Mouse (Mus musculus) heart, embryonic 15.5 days (tissue): ENCODE data around the gene Crybg3. TPM values are rescaled to one million over a fixed set of nuclear protein-coding genes. Genes with fewer than 3 reads are reported as not detected.

Source experiments
- ATAC-seq: fragments of 200-750 bp; cut with Nextera tagmentation; replicated peaks from 2 replicates; pipeline ENCODE4 v1.8.0; 2017; ENCODE audit warnings: low read depth, moderate TSS enrichment; ENCODE audit not compliant: insufficient number of reproducible peaks, insufficient read depth, low FRiP score
- H3K27ac ChIP-seq: fragments of 300-500 bp; sonication (generic); 2 replicates; pipeline ENCODE4 v1.5.1; 2015; ENCODE audit warnings: mild to moderate bottlenecking, inconsistent platforms
- H3K27me3 ChIP-seq: fragments of 300-500 bp; sonication (generic); 2 replicates; pipeline ENCODE4 v1.6.1; 2015; ENCODE audit warnings: inconsistent platforms
- H3K36me3 ChIP-seq: fragments of 300-500 bp; sonication (generic); 2 replicates; pipeline ENCODE4 v1.6.1; 2015; ENCODE audit warnings: mild to moderate bottlenecking, inconsistent platforms
- H3K4me1 ChIP-seq: fragments of 300-500 bp; sonication (generic); replicated peaks from 2 replicates; pipeline ENCODE4 v1.6.1; 2015; ENCODE audit warnings: inconsistent platforms
- H3K4me2 ChIP-seq: fragments of 300-500 bp; sonication (generic); 2 replicates; pipeline ENCODE4 v1.6.1; 2015; ENCODE audit warnings: inconsistent platforms, mild to moderate bottlenecking, moderate library complexity
- H3K4me3 ChIP-seq: fragments of 300-500 bp; sonication (generic); 2 replicates; pipeline ENCODE4 v1.5.1; 2015; ENCODE audit warnings: mild to moderate bottlenecking, inconsistent platforms
- H3K9ac ChIP-seq: fragments of 300-500 bp; sonication (generic); 2 replicates; pipeline ENCODE4 v1.6.1; 2015; ENCODE audit warnings: mild to moderate bottlenecking, inconsistent platforms
- H3K9me3 ChIP-seq: fragments of 300-500 bp; sonication (generic); replicated peaks from 2 replicates; pipeline ENCODE4 v1.6.1; 2016; ENCODE audit warnings: inconsistent platforms
- WGBS: fragments of 180-500 bp; shearing (Covaris S2); methylation state at CpG from one replicate; pipeline ENCODE4 v1.1.7; 2015; ENCODE audit warnings: mixed read lengths; 5-methylcytosine and 5-hydroxymethylcytosine counted together
- polyA plus RNA-seq: library from polyadenylated mRNA; unstranded; fragments of >200 nt; fragmentation: Nextera tagmentation; extraction: Ambion mirVana; gene quantifications from 2 replicates; pipeline ENCODE4 v1.2.1, GENCODE M21; 2015

Crybg3 gene
- polyA plus RNA-seq, 1 experiment from 2014 or later, result 10.6 TPM

DNA sequence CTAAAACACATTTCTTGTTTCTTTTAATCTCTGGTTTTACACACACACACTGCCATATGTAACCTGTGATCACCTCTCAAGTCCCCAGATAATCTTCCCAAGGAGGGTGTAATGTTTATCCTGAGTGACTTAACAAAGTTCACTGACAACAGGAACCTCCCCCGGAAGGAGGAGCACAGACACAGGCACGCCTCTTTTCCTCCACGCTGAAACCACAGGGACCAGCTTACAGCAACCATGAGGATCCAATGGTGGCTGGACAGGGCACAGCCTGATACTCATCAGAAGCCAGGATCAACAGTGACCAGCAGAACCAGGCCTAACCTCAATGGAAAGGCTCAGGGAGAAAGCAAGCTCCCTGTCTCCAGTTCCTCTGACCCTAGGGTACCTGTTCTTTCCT lies 68.2 kb downstream of the Crybg3 start:
- Histone ChIP-seq H3K36me3 (peaks cover 44% of the 10 kb centered on the region), H3K4me1 (peaks cover 2% of the 10 kb centered on the region; the same call in 1 of the 2 replicates), H3K27me3 (no peaks in the 10 kb centered on the region), H3K4me2 (no peak overlapping the region), H3K4me3 (no peak overlapping the region), H3K9ac (no peak overlapping the region), H3K9me3 (no peaks in the 10 kb centered on the region), H3K27ac (no peak overlapping the region)
- ATAC-seq, result no peak
- 34% methylated on average over 3 of the region's 3 CpGs for WGBS

DNA sequence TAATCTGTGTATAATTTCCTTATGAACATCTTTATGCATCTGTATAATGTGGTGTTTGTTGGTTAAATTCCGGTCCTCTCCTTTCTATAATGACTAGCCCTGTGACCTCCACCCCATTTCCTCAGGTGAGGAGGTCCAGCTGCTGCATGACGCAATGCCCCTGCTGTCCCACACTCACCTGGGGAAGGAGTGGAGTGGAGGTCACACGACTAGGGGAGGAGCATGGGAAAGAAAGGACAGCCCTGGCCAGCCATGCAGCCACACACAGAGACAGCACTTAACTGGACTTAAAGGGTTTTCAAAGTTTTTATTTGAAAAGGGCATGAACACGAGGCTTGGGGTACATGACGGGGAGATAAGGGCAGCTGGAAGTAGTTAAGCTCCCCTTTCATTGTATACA lies 69.5 kb downstream of the Crybg3 start:
- WGBS, result 78% methylated on average over 5 of the region's 5 CpGs
- Histone ChIP-seq H3K36me3 (peaks cover 41% of the 10 kb centered on the region), H3K9ac (no peak overlapping the region), H3K4me2 (no peak overlapping the region), H3K4me3 (no peak overlapping the region), H3K4me1 (peaks cover 2% of the 10 kb centered on the region; the same call in 1 of the 2 replicates), H3K9me3 (no peaks in the 10 kb centered on the region), H3K27me3 (no peaks in the 10 kb centered on the region), H3K27ac (no peak overlapping the region)
- no peak for ATAC-seq

DNA sequence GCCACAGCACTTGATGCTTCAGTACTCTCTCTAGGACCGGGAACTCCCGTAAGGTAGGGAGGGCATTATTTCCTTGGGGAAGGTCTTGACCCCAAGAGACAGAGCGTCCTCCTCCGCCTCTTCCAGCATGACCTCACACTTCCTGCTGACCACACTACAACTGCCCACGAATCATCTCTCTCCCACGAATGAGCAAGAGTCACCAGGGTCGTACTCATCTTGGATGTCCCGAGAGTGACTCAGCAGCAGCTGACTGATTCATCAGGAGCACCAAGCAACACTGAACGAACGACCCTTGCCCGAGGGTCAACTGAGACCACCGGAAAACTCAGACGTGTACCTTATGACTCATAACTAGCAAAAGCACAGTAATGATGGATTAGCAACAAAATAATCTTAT lies 71.2 kb downstream of the Crybg3 start:
- no peak overlapping the region for H3K4me3 ChIP-seq
- no peak for ATAC-seq
- H3K27me3 ChIP-seq, result no peaks in the 10 kb centered on the region
- H3K9ac ChIP-seq, result no peak overlapping the region
- H3K4me2 ChIP-seq, result no peak overlapping the region
- peaks cover 48% of the 10 kb centered on the region for H3K36me3 ChIP-seq
- H3K9me3 ChIP-seq, result no peaks in the 10 kb centered on the region
- H3K27ac ChIP-seq, result no peak overlapping the region
- WGBS, result 81% methylated on average over 13 of the region's 13 CpGs
- peaks cover 2% of the 10 kb centered on the region; the same call in 1 of the 2 replicates for H3K4me1 ChIP-seq

DNA sequence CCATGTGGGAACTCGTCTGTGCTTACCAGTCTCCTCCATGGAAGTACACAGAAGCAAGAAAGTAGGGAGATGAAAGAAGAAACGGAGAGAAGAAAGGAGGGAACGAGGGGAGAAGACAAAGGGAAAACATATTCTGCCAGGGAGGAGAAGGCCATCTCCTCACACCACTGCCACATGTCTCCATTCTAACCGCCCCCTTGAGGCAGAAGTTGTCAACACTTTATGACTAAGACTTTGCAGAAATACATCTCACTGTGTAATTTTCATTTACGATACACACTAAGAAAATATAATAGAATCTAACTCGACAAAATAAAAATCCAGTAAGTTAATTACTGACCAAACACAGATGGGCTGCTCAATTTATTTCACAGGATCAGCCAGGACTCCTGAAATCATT lies 73.8 kb downstream of the Crybg3 start:
- peaks cover 45% of the 10 kb centered on the region for H3K36me3 ChIP-seq
- H3K9ac ChIP-seq, result no peak overlapping the region
- H3K4me1 ChIP-seq, result no peaks in the 10 kb centered on the region
- no peak for ATAC-seq
- H3K4me3 ChIP-seq, result no peak overlapping the region
- 76% methylated on average over 6 of the region's 6 CpGs for WGBS
- no peaks in the 10 kb centered on the region for H3K9me3 ChIP-seq
- no peaks in the 10 kb centered on the region for H3K27me3 ChIP-seq
- H3K27ac ChIP-seq, result no peak overlapping the region
- H3K4me2 ChIP-seq, result no peak overlapping the region

DNA sequence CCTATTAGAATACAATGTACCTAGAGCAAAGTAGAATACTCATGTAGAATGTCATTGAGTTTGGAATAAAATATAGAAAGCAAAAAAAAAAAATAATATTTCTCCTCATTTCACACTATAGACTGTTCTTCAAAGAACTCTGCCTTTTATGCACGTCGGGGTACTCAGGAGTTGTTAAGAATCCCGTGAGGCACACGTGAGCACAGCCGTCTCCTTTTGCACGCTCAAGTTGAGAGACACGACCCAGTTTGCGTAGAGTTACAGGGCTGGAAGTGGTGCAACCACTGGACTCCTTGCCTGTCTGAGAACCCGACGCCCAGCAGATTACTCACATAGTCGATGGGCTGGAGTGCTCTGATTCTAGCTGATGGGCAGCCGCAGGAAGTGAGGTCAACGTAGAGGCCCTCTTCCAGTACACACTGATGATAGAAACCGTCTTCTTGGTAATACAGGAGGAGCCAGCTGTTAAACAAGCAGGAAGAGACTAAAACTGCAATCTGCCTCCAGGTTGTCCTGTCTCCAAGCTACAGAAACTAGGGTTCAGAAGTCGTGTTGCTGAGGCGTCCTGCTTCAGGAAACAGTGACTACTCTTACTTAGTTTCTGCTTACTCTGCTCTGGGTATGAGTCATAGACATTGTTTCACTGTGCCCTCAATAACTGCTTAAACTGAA lies 78.9 kb downstream of the Crybg3 start:
- Histone ChIP-seq H3K4me1 (peaks cover 21% of the 10 kb centered on the region), H3K4me2 (no peak overlapping the region), H3K36me3 (peaks cover 28% of the 10 kb centered on the region), H3K27ac (no peak overlapping the region), H3K9me3 (no peaks in the 10 kb centered on the region), H3K4me3 (no peak overlapping the region), H3K9ac (no peak overlapping the region), H3K27me3 (no peaks in the 10 kb centered on the region)
- no peak for ATAC-seq
- 82% methylated on average over 16 of the region's 16 CpGs for WGBS

DNA sequence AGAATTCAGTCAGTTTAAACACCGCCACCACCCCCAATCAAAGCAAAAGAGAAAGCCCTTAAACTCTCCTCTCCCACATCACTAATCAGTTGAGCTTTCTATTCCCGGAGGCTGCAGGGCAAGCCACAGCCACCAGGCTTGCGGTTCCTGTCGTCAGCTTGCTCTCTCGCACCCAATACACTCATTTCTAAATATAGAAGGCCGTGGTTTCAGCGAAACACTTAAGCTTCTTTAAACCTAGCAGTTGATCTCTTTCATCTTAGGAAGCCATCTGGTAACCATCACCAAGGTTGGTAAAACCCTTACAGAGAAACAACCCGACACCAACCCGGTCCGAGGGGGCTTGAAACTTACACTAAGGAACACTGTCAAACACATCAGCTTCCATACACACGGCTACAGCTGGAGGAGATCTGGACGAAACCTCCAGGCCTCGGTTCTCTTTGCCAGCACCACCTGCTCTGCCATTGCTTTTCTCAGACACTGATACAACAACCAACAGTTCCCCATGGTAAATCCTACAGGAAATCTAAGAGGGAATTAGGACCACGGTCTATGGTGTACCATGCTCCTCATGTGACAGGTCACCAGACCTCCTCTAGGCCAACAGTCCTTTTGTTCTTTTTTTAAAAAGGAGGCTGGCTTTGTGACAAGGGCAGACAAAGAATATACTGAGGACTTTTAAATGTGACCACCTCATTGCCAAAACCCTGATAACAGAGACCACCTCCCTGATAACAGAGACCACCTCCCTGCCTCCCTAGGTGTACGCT lies 83.1 kb downstream of the Crybg3 start:
- H3K4me2 ChIP-seq, result peak overlapping the region; percentile 52
- 30% methylated on average over 15 of the region's 15 CpGs for WGBS

DNA sequence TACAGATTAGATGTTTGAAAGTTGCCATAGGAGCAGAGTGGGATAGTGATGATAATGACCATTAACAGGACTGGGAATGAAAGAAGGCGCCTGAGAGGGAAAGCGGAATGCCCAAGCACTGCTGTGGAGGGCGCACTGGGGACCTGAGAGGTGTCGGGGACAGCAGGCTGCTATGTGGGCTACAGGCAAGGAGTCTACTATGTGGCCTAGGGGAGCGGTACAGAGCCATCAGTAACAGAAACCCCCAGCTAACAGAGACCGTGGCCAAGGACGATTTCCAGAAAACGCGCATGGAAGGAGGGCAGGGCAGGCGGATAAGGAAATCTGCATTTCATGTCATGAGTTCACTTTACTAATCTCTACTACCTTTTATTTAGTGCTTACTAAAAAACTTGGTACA lies 83.8 kb downstream of the Crybg3 start:
- Histone ChIP-seq H3K9ac (peak overlapping the region; percentile 17; the same call in 1 of the 2 replicates), H3K4me3 (peak overlapping the region; percentile 20), H3K4me2 (peak overlapping the region; percentile 52), H3K9me3 (no peaks in the 10 kb centered on the region), H3K27ac (peak overlapping the region; percentile 97), H3K27me3 (no peaks in the 10 kb centered on the region), H3K36me3 (peaks cover 12% of the 10 kb centered on the region; the same call in 1 of the 2 replicates), H3K4me1 (peaks cover 36% of the 10 kb centered on the region)
- ATAC-seq, result peak; percentile 75
- 38% methylated on average over 10 of the region's 10 CpGs for WGBS

More for the DNA sequence above, 83.1 kb downstream of the Crybg3 start:
- Histone ChIP-seq H3K27me3 (no peaks in the 10 kb centered on the region), H3K9me3 (no peaks in the 10 kb centered on the region), H3K9ac (0 out of 2 replicates have a peak overlapping the region, but pooled peaks have one; percentile 21), H3K4me1 (peaks cover 36% of the 10 kb centered on the region), H3K4me3 (no peak overlapping the region), H3K36me3 (peaks cover 12% of the 10 kb centered on the region; the same call in 1 of the 2 replicates), H3K27ac (peak overlapping the region; percentile 97)
- ATAC-seq, result peak; percentile 89

DNA sequence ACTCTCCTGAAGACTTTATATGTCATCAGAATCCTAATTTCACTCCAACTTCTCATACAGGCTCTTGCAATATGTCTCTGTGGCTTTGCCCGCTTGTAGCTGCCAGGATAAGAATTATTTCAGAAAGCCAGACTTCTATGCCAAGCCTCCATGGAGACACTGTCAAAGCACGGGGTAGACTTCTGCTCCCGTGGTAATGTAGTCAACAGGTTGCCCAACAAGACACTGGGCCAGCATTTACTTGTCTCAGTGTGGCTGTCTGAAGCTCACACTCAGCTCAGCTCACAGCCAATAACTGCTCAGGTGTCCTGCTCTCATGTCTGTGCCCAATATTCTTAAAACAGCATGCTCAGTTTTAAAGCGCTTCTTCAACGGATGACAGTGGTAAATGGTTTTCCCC lies 85.6 kb downstream of the Crybg3 start:
- H3K9ac ChIP-seq, result no peak overlapping the region
- no peaks in the 10 kb centered on the region for H3K9me3 ChIP-seq
- ATAC-seq, result no peak
- WGBS, result 90% methylated on average over 5 of the region's 5 CpGs
- peaks cover 20% of the 10 kb centered on the region; the same call in 1 of the 2 replicates for H3K36me3 ChIP-seq
- no peak overlapping the region for H3K4me2 ChIP-seq
- H3K27me3 ChIP-seq, result no peaks in the 10 kb centered on the region
- H3K4me1 ChIP-seq, result peaks cover 35% of the 10 kb centered on the region
- H3K4me3 ChIP-seq, result no peak overlapping the region
- 0 out of 2 replicates have a peak overlapping the region, but pooled peaks have one; percentile 16 for H3K27ac ChIP-seq

DNA sequence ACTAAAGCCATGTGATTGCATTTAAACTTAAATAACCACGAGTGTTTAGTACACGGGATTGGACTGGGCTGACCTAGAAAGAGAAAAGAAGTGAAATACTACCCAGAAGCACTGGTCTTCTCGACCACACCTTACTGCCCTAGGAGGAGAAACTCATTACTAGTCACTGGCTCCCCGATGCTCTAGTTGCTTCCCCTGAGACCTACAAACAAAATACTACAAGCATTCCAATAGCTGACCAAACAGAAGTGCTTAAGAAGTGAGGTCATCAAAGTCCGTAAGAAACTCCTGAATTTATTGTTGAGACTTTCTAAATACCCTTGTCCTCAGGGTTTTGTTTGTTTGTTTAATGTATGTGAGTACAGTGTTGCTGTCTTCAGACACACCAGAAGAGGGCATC lies 90.9 kb downstream of the Crybg3 start:
- Histone ChIP-seq H3K36me3 (peaks cover 40% of the 10 kb centered on the region; the same call in 1 of the 2 replicates), H3K9ac (no peak overlapping the region), H3K4me1 (peaks cover 7% of the 10 kb centered on the region; the same call in 1 of the 2 replicates), H3K9me3 (no peaks in the 10 kb centered on the region), H3K27me3 (no peaks in the 10 kb centered on the region), H3K4me2 (no peak overlapping the region), H3K27ac (no peak overlapping the region), H3K4me3 (no peak overlapping the region)
- ATAC-seq, result no peak
- WGBS, result 85% methylated on average over 5 of the region's 5 CpGs

DNA sequence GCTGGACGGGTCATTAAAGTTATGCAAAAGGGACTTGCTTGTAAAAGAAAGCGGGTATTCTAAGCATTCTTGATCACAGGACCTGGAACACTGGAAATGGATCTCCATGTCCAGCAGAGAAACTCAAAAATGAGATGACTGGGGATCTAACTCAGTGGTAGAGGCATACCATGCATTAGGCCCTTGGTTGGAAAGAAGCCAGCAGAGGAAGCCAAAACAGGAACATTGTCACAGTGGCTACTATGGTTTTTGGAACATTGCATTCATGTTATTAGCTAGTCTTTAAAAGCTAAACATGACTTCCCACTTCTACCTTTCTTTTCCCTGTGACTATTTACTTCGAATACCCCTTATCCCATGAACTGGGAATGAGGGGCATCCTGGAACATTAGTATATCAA lies 101.6 kb downstream of the Crybg3 start:
- no peak overlapping the region for H3K4me2 ChIP-seq
- WGBS, result 94% methylated on average over 3 of the region's 3 CpGs
- peaks cover 52% of the 10 kb centered on the region for H3K36me3 ChIP-seq

DNA sequence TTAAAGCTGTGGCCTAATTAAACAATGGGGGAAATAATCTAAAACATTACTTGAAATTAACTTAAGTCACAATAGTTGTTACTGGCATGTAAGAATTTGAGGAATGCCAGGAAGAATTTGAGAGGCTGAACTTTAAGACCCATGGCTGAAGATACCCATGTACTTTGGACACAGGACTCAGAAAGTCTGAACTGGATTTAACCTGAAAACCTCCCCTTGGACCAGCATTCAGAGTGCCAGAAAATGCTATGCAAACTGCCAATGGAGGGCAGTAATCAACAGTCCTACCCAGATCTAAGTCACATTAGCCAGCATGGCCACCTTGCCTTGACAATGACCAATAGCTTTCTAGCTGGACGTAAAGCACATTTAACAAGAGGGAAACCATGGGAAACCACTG lies 102.8 kb downstream of the Crybg3 start:
- Histone ChIP-seq H3K9ac (no peak overlapping the region), H3K27ac (no peak overlapping the region), H3K36me3 (peaks cover 60% of the 10 kb centered on the region), H3K4me2 (no peak overlapping the region), H3K4me1 (0 out of 2 replicates have a peak, but pooled peaks cover 3% of the 10 kb centered on the region), H3K4me3 (no peak overlapping the region), H3K9me3 (no peaks in the 10 kb centered on the region), H3K27me3 (no peaks in the 10 kb centered on the region)
- WGBS, result 91% methylated on average over 1 of the region's 1 CpGs
- ATAC-seq, result no peak

More for the DNA sequence above, 101.6 kb downstream of the Crybg3 start:
- no peak overlapping the region for H3K4me3 ChIP-seq
- no peak for ATAC-seq
- no peaks in the 10 kb centered on the region for H3K27me3 ChIP-seq
- no peaks in the 10 kb centered on the region for H3K9me3 ChIP-seq
- 0 out of 2 replicates have a peak, but pooled peaks cover 3% of the 10 kb centered on the region for H3K4me1 ChIP-seq
- H3K9ac ChIP-seq, result no peak overlapping the region
- H3K27ac ChIP-seq, result no peak overlapping the region
